Mouse (Mus musculus): ENCODE measurements at regions not wholly inside any gene's neighbourhood (a gene's known extent, or its start where the extent isn't known, plus 50 kb on each side); places are given as distances from the start of the nearest gene placed in this dataset.

- intact Hi-C loops (cut with DNase I; ENCODE audit: low total_unique reads) = no loop called here
- no peak for DNase-seq
Observed at GRCm38 (mm10) chr8:107833481-107833880, 109.0 kb upstream of the Zfhx3 start.

DNA sequence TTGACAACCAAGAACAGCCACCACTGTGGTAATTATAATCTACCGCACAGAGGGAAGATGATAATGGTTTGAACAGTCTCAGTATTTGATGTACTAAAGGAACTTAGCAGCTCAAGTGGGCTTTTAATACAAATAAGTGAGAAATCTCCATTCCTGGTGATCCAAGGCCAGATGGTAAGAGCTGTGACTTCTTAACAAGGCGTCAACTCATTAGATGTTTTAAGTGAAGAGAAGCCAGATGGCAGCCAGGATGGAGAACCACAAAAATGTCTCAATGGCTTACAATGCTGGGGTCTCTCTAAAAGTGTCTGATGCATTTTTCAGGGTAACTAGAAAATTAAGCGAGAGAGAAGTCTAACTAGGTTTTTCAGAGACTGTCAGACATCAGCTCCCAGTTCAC is 96.3 kb upstream of the Zfhx3 start:
- intact Hi-C loops (cut with DNase I; ENCODE audit: low total_unique reads) = no loop called here
- no peak for DNase-seq

- intact Hi-C loops (cut with DNase I; ENCODE audit: low total_unique reads) = no loop called here
Observed at GRCm38 (mm10) chr8:107851236-107852043, 91.0 kb upstream of the Zfhx3 start.

GRCm38 (mm10) chr8:107859770-107860169 is 82.7 kb upstream of the Zfhx3 start:
- no peak for DNase-seq

More at GRCm38 (mm10) chr8:107851236-107852043, 91.0 kb upstream of the Zfhx3 start:
- DNase-seq = no peak

GRCm38 (mm10) chr8:107860251-107860650 is 82.2 kb upstream of the Zfhx3 start:
- no peak for DNase-seq
- intact Hi-C loops (cut with DNase I; ENCODE audit: low total_unique reads) = no loop called here

More at GRCm38 (mm10) chr8:107859770-107860169, 82.7 kb upstream of the Zfhx3 start:
- intact Hi-C loops (cut with DNase I; ENCODE audit: low total_unique reads) = no loop called here

- intact Hi-C loops (cut with DNase I; ENCODE audit: low total_unique reads) = no loop called here
- no peak for DNase-seq
Observed at GRCm38 (mm10) chr8:107864802-107865651, 77.4 kb upstream of the Zfhx3 start.

- DNase-seq = no peak
Observed at GRCm38 (mm10) chr8:107865744-107866143, 76.7 kb upstream of the Zfhx3 start.

DNA sequence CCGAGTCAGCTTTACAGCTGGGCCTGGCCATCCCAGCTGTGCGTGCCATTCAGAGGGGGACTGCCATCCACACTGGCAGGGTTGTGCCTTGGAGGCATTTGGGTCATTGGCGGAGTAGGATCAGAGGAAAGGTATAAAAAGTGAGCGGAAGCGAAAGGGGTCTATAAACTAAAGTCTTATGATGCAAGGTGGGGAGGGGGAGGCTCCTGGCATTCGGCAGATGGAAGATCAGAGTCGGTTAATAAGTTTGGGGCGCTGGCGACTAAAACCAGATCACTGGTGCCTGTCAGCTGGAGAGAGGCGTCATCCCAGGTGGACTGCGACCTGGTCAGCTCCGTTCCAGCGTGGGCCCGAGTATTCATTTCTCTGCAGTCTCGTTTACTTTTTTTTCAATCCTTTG is 70.7 kb upstream of the Zfhx3 start:
- DNase-seq = no peak
- intact Hi-C loops (cut with DNase I; ENCODE audit: low total_unique reads) = no loop called here

More at GRCm38 (mm10) chr8:107865744-107866143, 76.7 kb upstream of the Zfhx3 start:
- intact Hi-C loops (cut with DNase I; ENCODE audit: low total_unique reads) = no loop called here

DNA sequence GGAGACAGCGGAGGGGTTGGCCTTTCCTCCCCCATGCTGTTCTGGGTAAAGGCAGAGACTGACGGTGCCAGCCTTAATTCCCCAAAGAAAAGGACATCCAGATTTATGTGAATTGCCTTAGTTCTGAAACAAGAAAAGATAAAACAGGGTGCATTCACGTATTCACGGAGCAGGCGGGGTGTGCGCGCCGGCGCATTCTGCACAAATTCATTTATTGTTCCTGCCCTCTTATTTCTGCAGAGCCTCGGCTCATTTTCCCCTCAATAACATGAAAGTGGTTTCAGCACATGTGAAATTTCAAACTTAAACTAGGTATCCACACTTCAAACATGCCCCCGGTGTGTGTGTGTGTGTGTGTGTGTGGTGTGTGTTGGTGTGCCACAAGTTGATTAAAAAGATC is 70.3 kb upstream of the Zfhx3 start:
- DNase-seq = no peak

DNA sequence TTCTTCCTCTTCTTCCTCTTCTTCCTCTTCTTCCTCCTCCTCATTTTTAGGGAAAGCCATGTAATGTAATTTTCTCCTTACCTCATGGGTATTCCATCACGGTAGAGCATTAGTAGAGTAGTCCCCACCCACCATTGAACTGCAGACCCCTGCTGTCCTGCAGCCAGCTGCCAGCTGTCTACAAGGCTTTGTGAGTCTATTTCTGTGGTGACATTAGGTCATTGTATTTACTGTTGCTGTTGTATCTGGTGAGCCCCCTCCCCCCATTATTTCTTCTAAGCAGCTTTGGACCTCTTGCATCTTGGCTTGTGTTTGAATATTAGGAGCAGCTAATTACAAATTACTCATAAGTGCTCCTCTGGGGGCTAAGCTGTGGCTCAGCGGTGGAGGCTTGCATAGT is 66.0 kb upstream of the Zfhx3 start:
- no peak for DNase-seq
- intact Hi-C loops (cut with DNase I; ENCODE audit: low total_unique reads) = no loop called here

More for the DNA sequence above, 70.3 kb upstream of the Zfhx3 start:
- intact Hi-C loops (cut with DNase I; ENCODE audit: low total_unique reads) = no loop called here

- DNase-seq = peak; percentile 66
Observed at GRCm38 (mm10) chr8:107881851-107882250, 60.6 kb upstream of the Zfhx3 start.

GRCm38 (mm10) chr8:107885547-107885946 is 56.9 kb upstream of the Zfhx3 start:
- intact Hi-C loops (cut with DNase I; ENCODE audit: low total_unique reads) = no loop called here

More at GRCm38 (mm10) chr8:107881851-107882250, 60.6 kb upstream of the Zfhx3 start:
- intact Hi-C loops (cut with DNase I; ENCODE audit: low total_unique reads) = no loop called here

GRCm38 (mm10) chr8:107885971-107886370 is 56.5 kb upstream of the Zfhx3 start:
- intact Hi-C loops (cut with DNase I; ENCODE audit: low total_unique reads) = no loop called here

More at GRCm38 (mm10) chr8:107885547-107885946, 56.9 kb upstream of the Zfhx3 start:
- no peak for DNase-seq

DNA sequence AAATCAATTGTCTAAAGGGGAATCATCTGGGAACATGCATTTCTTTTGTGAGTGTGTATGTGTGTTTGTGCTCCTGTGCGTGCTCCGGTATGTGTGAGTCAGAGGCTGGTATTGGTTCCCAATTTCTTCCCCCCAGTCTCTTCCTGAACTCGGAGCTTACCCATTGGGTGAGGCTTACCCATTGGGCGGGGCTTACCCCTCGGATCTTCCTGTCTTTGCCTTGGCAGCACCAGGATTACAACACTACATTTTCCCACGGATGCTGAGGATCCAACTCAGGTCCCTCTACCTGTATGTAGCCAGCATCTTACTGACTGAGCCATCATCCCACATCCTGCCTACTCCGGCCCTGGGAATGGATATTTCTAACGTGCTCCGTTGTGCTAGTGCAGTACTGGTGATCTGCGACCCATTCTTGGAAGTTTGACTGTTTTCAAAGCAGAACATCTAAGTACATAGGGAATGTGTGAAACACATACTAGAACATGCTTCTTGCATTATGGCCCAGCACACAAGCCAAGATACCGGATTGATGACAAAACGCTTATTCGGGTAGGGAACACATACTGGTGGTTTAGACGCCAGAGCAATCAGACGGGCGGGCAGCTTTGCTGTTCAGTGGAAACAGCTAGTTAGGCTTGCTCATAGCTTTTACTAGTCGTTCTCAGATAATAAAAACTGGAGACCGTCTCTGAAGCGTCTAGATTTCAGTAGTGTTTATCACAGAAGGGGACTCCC is 55.8 kb upstream of the Zfhx3 start:
- intact Hi-C loops (cut with DNase I; ENCODE audit: low total_unique reads) = no loop called here
- DNase-seq = no peak

More at GRCm38 (mm10) chr8:107885971-107886370, 56.5 kb upstream of the Zfhx3 start:
- peak; percentile 19 for DNase-seq

DNA sequence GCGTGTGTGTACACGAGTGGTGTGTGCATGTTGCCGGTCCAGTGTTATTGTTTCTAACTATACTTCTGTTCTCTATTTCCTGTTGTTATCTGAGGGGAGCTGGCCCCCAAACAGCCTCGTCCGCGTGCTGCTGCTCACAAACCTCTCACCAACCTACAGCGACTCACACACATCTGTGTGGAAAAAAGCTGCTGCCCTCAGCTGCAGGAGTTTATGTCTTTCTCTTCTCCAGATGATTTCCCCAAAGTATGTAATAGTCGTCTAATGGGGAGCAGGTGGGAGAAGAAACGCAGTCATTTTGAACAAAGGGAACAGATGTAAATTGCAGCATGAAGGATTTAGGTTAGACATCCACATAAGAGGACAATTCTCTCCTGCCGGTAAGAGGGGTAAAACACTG is 55.1 kb upstream of the Zfhx3 start:
- intact Hi-C loops (cut with DNase I; ENCODE audit: low total_unique reads) = no loop called here

GRCm38 (mm10) chr8:107890922-107891321 is 51.5 kb upstream of the Zfhx3 start:
- intact Hi-C loops (cut with DNase I; ENCODE audit: low total_unique reads) = no loop called here
- no peak for DNase-seq

More for the DNA sequence above, 55.1 kb upstream of the Zfhx3 start:
- no peak for DNase-seq

All from gastrocnemius, postnatal 14 days (tissue).